Mouse (Mus musculus) forebrain, embryonic 15.5 days (tissue): ENCODE data around the gene Mgat4e. TPM values are rescaled to one million over a fixed set of nuclear protein-coding genes. Genes with fewer than 3 reads are reported as not detected.

Experiments used
- ATAC-seq: fragments of 200-750 bp; cut with Nextera tagmentation; replicated peaks from 2 replicates; pipeline ENCODE4 v1.8.0; 2017; ENCODE audit warnings: mild to moderate bottlenecking, moderate TSS enrichment, moderate library complexity
- H3K27ac ChIP-seq: fragments of 300-500 bp; sonication (generic); replicated peaks from 2 replicates; pipeline ENCODE4 v1.5.1; 2015; ENCODE audit warnings: mild to moderate bottlenecking, inconsistent platforms
- H3K27me3 ChIP-seq: fragments of 300-500 bp; sonication (generic); 2 replicates; pipeline ENCODE4 v1.6.1; 2015; ENCODE audit warnings: inconsistent platforms
- H3K36me3 ChIP-seq: fragments of 300-500 bp; sonication (generic); 2 replicates; pipeline ENCODE4 v1.6.1; 2015; ENCODE audit warnings: mild to moderate bottlenecking, inconsistent platforms
- H3K4me1 ChIP-seq: fragments of 300-500 bp; sonication (generic); 2 replicates; pipeline ENCODE4 v1.6.1; 2015; ENCODE audit warnings: inconsistent platforms
- H3K4me2 ChIP-seq: fragments of 300-500 bp; sonication (generic); replicated peaks from 2 replicates; pipeline ENCODE4 v1.6.1; 2015; ENCODE audit warnings: mild to moderate bottlenecking, inconsistent platforms
- H3K4me3 ChIP-seq: fragments of 300-500 bp; sonication (generic); 2 replicates; pipeline ENCODE4 v1.5.1; 2015; ENCODE audit warnings: mild to moderate bottlenecking, inconsistent platforms
- H3K9ac ChIP-seq: fragments of 300-500 bp; sonication (generic); replicated peaks from 2 replicates; pipeline ENCODE4 v1.6.1; 2015; ENCODE audit warnings: mild to moderate bottlenecking, inconsistent platforms
- H3K9me3 ChIP-seq: fragments of 300-500 bp; sonication (generic); 2 replicates; pipeline ENCODE4 v1.6.1; 2016; ENCODE audit warnings: inconsistent platforms
- WGBS: fragments of 180-500 bp; shearing (Covaris S2); methylation state at CpG from one replicate; pipeline ENCODE4 v1.1.7; 2015; ENCODE audit warnings: mixed read lengths; 5-methylcytosine and 5-hydroxymethylcytosine counted together
- polyA plus RNA-seq: library from polyadenylated mRNA; unstranded; fragments of >200 nt; fragmentation: Nextera tagmentation; extraction: Ambion mirVana; gene quantifications from 2 replicates; pipeline ENCODE4 v1.2.1, GENCODE M21; 2015

The Mgat4e gene
- polyA plus RNA-seq, 1 experiment from 2014 or later = not detected

DNA sequence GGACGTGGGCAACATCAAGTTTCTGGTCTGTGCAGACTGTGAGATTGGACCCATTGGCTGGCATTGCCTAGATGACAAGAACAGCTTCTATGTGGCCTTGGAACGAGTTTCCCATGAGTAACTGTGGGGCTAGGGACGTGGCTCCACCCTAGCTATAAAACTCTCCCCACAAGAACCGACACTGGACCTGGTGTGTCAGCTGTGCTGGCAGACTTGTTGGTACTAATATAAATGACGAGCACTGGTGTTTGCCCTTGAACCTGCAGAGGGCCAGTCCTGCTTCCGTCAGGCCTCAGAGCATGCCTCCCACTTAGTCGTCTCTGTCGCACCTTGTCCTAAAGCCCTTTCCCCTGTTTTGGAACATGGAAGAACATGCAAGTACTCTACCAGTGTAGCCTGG, 43.3 kb downstream of the Mgat4e start:
- no peak for ATAC-seq
- no peak overlapping the region for H3K27ac ChIP-seq
- H3K9ac ChIP-seq = no peak overlapping the region
- no peaks in the 10 kb centered on the region for H3K4me1 ChIP-seq
- H3K4me2 ChIP-seq = no peak overlapping the region
- H3K27me3 ChIP-seq = no peaks in the 10 kb centered on the region; the same call in 1 of the 2 replicates
- H3K9me3 ChIP-seq = no peaks in the 10 kb centered on the region
- no peak overlapping the region for H3K4me3 ChIP-seq
- 96% methylated on average over 8 of the region's 8 CpGs for WGBS
- H3K36me3 ChIP-seq = peaks cover 26% of the 10 kb centered on the region

GRCm38 (mm10) chr1:134500916-134501315, 48.6 kb downstream of the Mgat4e start:
- no peak overlapping the region for H3K4me2 ChIP-seq
- H3K9me3 ChIP-seq = no peaks in the 10 kb centered on the region
- no peak overlapping the region for H3K4me3 ChIP-seq
- H3K27me3 ChIP-seq = no peaks in the 10 kb centered on the region
- H3K27ac ChIP-seq = no peak overlapping the region
- no peak for ATAC-seq
- H3K4me1 ChIP-seq = peaks cover 3% of the 10 kb centered on the region; the same call in 1 of the 2 replicates
- 100% methylated on average over 1 of the region's 1 CpGs for WGBS
- H3K9ac ChIP-seq = no peak overlapping the region
- peaks cover 7% of the 10 kb centered on the region for H3K36me3 ChIP-seq

- WGBS = 89% methylated on average over 10 of the region's 10 CpGs
Measured at GRCm38 (mm10) chr1:134495991-134496390, 53.5 kb downstream of the Mgat4e start.

DNA sequence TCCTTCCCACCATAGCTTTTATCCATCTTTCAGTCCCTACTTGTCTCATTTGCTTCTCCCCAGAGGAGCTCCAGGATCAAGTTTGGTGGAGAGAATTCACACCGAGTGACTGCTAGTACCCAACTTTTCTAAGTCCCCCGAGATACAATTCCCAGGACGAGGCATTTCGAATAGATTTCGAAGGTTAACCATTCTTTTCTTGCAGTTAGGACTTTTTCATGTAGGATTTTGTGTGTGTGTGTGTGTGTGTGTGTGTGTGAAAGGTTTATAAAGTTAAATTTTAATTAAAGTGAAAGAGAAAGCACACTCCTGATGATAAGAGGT, 54.3 kb downstream of the Mgat4e start:
- ATAC-seq = no peak
- Histone ChIP-seq H3K36me3 (peaks cover 8% of the 10 kb centered on the region), H3K4me2 (peak overlapping the region; percentile 80), H3K9ac (peak overlapping the region; percentile 79), H3K27me3 (no peaks in the 10 kb centered on the region), H3K9me3 (no peaks in the 10 kb centered on the region), H3K4me3 (peak overlapping the region; percentile 97), H3K27ac (peak overlapping the region; percentile 97), H3K4me1 (peaks cover 17% of the 10 kb centered on the region)
- WGBS = 19% methylated on average over 5 of the region's 5 CpGs

More at GRCm38 (mm10) chr1:134495991-134496390, 53.5 kb downstream of the Mgat4e start:
- Histone ChIP-seq H3K36me3 (0 out of 2 replicates have a peak, but pooled peaks cover 5% of the 10 kb centered on the region), H3K27ac (no peak overlapping the region), H3K4me2 (no peak overlapping the region), H3K9ac (0 out of 2 replicates have a peak overlapping the region, but pooled peaks have one; percentile 15), H3K9me3 (no peaks in the 10 kb centered on the region), H3K4me1 (peaks cover 17% of the 10 kb centered on the region), H3K27me3 (no peaks in the 10 kb centered on the region), H3K4me3 (no peak overlapping the region)
- ATAC-seq = no peak

GRCm38 (mm10) chr1:134494428-134495215, 54.9 kb downstream of the Mgat4e start, which contains the start of gene Rabif:
Gene Rabif (plus strand): TSS chr1:134494648.
- Histone ChIP-seq H3K4me3 (peak within 1 kb of the TSS; percentile 97), H3K4me2 (peak within 1 kb of the TSS; percentile 80), H3K9ac (peak within 1 kb of the TSS; percentile 79), H3K27ac (peak within 1 kb of the TSS; percentile 97), H3K9me3 (no peaks in the 10 kb centered on the region), H3K4me1 (peaks cover 17% of the 10 kb centered on the region), H3K27me3 (no peaks in the 10 kb centered on the region), H3K36me3 (peaks cover 10% of the 10 kb centered on the region)
- under 1% methylated on average over 54 of the region's 58 CpGs for WGBS
- peak; percentile 99 for ATAC-seq

DNA sequence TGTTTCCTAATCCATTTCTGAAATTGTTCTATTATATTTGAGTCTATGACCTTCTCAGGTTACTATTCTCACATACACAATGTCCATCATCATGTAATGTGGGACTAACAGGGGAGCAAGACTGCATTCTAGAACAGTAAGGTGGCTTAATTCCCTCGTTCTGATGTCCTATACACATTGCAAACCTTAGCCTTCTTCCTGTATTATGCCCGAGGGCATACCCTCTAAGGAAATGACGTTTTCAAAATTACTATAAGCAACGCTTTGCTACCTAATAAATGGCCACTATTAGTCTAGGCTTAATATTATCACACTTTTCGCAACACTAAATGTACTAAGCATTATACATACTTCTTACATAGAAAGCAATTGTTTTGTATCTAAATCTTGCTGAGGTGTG, 55.5 kb downstream of the Mgat4e start:
- H3K4me2 ChIP-seq = peak overlapping the region; percentile 80
- H3K36me3 ChIP-seq = peaks cover 17% of the 10 kb centered on the region
- peak overlapping the region; percentile 97 for H3K27ac ChIP-seq
- peak overlapping the region; percentile 97 for H3K4me3 ChIP-seq
- no peaks in the 10 kb centered on the region for H3K9me3 ChIP-seq
- H3K27me3 ChIP-seq = no peaks in the 10 kb centered on the region
- WGBS = 25% methylated on average over 5 of the region's 5 CpGs
- peak; percentile 21; the same call in 1 of the 2 replicates for ATAC-seq
- peaks cover 17% of the 10 kb centered on the region for H3K4me1 ChIP-seq
- peak overlapping the region; percentile 79 for H3K9ac ChIP-seq

DNA sequence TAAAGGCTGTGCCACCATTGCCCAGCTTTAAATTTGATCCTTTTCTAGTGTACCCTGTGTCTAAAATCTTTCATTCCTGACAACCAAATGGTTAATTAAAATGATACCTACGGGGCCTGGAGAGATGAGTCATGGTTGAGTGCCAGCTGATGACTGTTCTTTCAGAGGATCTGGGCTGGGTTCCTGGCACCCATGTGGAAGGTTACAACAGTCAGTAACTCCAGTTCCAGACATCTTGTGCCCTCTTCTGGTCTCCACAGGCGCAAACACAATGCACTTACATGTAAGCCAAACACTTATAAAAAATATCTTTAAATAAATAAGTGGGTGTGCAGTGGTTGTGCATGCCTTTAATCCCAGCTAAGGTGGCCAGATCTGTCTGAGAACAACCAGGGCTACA, 56.0 kb downstream of the Mgat4e start:
- ATAC-seq = no peak
- 75% methylated on average over 2 of the region's 2 CpGs for WGBS
- Histone ChIP-seq H3K9me3 (no peaks in the 10 kb centered on the region), H3K27ac (no peak overlapping the region), H3K4me1 (peaks cover 17% of the 10 kb centered on the region), H3K9ac (no peak overlapping the region), H3K4me2 (no peak overlapping the region), H3K27me3 (no peaks in the 10 kb centered on the region), H3K4me3 (0 out of 2 replicates have a peak overlapping the region, but pooled peaks have one; percentile 97), H3K36me3 (peaks cover 21% of the 10 kb centered on the region)

DNA sequence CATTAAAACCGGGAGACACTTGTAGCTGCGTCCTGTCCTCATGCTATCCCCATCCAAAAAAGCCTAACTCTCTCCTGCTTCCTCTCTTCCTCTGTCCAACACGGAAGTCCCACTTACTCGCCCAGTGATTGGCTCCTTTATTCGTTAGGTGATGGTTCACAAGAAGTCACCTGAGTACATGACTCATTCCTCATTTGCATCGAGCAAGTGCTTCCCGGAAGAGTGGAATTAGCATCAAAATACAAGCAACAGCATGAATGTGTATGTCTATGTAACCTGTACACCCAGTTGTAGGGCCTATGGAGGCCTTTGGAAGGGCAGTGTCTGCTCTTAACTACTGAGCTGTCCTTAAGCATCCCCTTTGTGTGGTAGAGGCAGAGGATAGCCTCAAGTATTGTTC, 57.2 kb downstream of the Mgat4e start:
- Histone ChIP-seq H3K27me3 (no peaks in the 10 kb centered on the region), H3K9me3 (no peaks in the 10 kb centered on the region), H3K4me2 (no peak overlapping the region), H3K36me3 (peaks cover 31% of the 10 kb centered on the region), H3K9ac (no peak overlapping the region), H3K4me1 (peaks cover 17% of the 10 kb centered on the region), H3K27ac (no peak overlapping the region), H3K4me3 (no peak overlapping the region)
- 72% methylated on average over 7 of the region's 7 CpGs for WGBS
- no peak for ATAC-seq

Other genes with a start within 250 kb of the Mgat4e start
- gene Ppfia4, start 216.8 kb downstream of the Mgat4e start, polyA plus RNA-seq = 9.3 and 11.3 TPM in 2 replicates
- gene Tmem183a, start 187.7 kb downstream of the Mgat4e start, polyA plus RNA-seq = 139 and 150 TPM in 2 replicates
- not detected in 2 replicates for gene 4933406M09Rik, start 163.7 kb downstream of the Mgat4e start, polyA plus RNA-seq
- gene Cyb5r1, start 144.1 kb downstream of the Mgat4e start, polyA plus RNA-seq = 19.4 and 21.7 TPM in 2 replicates
- 62.6 and 63.4 TPM in 2 replicates for gene Adipor1, start 134.3 kb downstream of the Mgat4e start, polyA plus RNA-seq
- 39.7 and 40.1 TPM in 2 replicates for gene Klhl12, start 94.2 kb downstream of the Mgat4e start, polyA plus RNA-seq
- gene Rabif, start 55.0 kb downstream of the Mgat4e start, polyA plus RNA-seq = 55.3 and 55.9 TPM in 2 replicates
- 104 and 107 TPM in 2 replicates for gene Kdm5b, start 10.5 kb upstream of the Mgat4e start, polyA plus RNA-seq
- 1.2 and 1.8 TPM in 2 replicates for gene Syt2, start 97.0 kb upstream of the Mgat4e start, polyA plus RNA-seq